Mouse (Mus musculus): ENCODE measurements around the gene Sh3rf1. TPM values are rescaled to one million over a fixed set of nuclear protein-coding genes. Genes with fewer than 3 reads are reported as not detected.

Sh3rf1 gene
- polyA plus RNA-seq, 1 experiment = 2.1 TPM

DNA sequence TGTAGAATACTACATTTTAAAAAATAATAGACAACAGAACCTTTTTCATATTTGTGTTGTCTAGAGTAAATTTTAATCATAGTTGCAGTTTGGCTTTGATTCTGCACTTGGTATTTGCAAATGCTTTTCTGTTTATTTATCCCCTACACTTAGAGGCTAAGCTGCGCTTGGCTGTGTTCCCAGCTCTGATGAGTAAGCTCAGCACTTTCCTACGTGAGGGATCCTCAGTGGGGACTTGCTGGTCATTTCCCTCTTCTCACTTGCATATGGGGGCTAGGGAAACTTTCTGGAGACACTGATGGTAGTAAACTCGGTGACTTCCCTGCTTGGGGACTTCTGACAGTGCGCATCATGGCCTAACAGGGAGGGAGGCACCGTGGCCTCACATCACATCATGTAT is 41.7 kb downstream of the Sh3rf1 start:
- Histone ChIP-seq H3K4me1 (ENCODE audit: control insufficient read depth, insufficient read depth, insufficient read length, low read length) (peaks cover 2% of the 10 kb centered on the region; the same call in 1 of the 2 replicates), H3K27ac (replicated peaks; ENCODE audit: low read depth, low read length) (no peak overlapping the region), H3K4me3 (ENCODE audit: insufficient read depth, low read depth, low read length) (no peak overlapping the region)

DNA sequence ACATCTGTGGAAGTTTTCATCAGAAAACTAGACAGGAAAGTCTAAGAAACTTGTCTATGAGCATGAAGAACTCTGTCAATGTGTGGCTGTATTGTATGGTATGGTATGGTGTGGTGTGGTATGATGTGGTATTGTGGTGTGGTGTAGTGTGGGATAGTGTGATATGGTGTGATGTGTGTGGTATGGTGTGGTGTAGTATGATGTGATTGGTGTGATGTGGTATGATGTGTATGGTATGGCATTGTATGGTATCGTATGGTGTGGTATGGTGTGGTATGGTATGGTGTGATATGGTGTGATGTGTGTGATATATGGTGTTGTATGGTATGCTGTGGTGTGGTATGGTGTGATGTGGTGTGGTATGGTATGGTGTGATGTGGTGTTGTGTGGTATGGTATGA is 43.4 kb downstream of the Sh3rf1 start:
- Histone ChIP-seq H3K4me3 (ENCODE audit: insufficient read depth, low read depth, low read length) (no peak overlapping the region), H3K4me1 (ENCODE audit: control insufficient read depth, insufficient read depth, insufficient read length, low read length) (peaks cover 2% of the 10 kb centered on the region; the same call in 1 of the 2 replicates), H3K27ac (replicated peaks; ENCODE audit: low read depth, low read length) (no peak overlapping the region)

DNA sequence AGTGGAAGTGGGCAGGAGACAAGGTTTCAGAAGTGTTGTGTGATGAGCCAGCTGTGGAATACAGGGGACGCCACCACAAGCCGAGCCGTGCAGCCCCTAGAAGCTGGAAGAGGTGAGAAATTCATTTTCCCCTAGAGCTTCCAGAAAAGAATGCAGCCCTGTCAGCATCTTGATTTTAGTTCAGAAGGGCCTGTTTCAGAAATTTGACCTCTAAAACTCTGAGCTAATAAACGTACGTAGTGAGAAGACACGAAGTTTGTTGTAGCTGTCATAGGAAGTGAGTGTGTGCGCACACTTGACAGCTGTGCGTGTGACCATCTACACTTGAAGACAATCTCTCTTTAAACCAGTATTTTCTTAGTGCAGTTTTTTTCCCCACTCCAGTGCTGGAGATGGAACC is 44.0 kb downstream of the Sh3rf1 start:
- no peak overlapping the region for H3K4me3 ChIP-seq (ENCODE audit: insufficient read depth, low read depth, low read length)
- H3K27ac ChIP-seq (replicated peaks; ENCODE audit: low read depth, low read length) = no peak overlapping the region
- H3K4me1 ChIP-seq (ENCODE audit: control insufficient read depth, insufficient read depth, insufficient read length, low read length) = peaks cover 2% of the 10 kb centered on the region; the same call in 1 of the 2 replicates

DNA sequence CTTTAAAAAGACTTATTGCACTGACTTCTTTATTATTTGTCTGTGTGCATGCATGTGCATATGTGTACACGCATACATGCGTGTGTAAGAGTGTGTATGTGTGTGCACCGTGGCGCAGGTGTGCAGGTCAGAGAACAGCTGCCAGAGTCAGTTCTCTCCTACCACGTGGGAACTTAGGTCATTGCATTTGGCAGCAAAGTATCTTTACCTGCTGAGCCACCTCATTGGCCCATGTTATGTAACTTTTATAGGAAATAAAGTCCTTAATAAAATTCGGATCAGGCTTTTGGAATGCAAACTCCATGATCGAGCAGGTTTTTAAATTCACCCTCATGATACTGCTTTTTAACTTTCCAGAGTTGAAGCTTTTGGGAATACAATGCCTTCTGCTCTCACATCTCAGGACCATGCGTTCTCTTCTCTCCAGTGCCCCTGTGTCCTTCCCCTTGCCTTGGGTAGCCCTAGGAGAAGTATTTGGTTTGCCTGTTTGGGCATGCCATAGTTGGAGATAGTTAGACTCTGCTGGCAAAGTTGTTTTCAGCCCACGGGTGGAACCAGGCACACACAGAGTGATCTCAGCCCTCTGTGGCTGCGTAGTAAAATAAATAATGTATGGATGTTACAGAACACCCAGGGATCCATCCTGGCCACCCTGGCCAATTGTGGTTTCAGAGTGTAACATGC is 44.7 kb downstream of the Sh3rf1 start:
- H3K4me1 ChIP-seq (ENCODE audit: control insufficient read depth, insufficient read depth, insufficient read length, low read length) = peaks cover 2% of the 10 kb centered on the region; the same call in 1 of the 2 replicates
- H3K27ac ChIP-seq (replicated peaks; ENCODE audit: low read depth, low read length) = no peak overlapping the region

DNA sequence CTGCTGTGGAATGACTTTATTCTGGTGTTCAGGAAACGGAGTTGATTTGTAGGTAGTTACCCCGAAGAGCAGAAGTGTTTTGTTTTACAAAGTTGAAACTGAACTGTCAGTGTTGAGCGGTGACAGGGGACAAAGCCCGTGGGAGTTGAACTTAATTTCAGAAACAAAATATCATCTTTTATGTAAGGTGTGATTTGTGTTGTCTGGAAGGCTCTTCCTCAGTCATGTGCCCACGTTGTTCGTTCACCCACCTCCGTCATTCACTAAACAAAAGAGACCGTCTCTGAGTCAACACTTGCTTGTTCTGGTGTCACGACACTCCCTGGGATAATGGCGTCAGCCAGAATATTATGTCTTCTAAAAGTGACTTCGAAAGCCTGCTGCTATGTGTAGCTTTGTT is 46.3 kb downstream of the Sh3rf1 start:
- no peak overlapping the region for H3K27ac ChIP-seq (replicated peaks; ENCODE audit: low read depth, low read length)
- H3K4me3 ChIP-seq (ENCODE audit: insufficient read depth, low read depth, low read length) = no peak overlapping the region
- H3K4me1 ChIP-seq (ENCODE audit: control insufficient read depth, insufficient read depth, insufficient read length, low read length) = peaks cover 5% of the 10 kb centered on the region; the same call in 1 of the 2 replicates

More for the DNA sequence above, 44.7 kb downstream of the Sh3rf1 start:
- no peak overlapping the region for H3K4me3 ChIP-seq (ENCODE audit: insufficient read depth, low read depth, low read length)

DNA sequence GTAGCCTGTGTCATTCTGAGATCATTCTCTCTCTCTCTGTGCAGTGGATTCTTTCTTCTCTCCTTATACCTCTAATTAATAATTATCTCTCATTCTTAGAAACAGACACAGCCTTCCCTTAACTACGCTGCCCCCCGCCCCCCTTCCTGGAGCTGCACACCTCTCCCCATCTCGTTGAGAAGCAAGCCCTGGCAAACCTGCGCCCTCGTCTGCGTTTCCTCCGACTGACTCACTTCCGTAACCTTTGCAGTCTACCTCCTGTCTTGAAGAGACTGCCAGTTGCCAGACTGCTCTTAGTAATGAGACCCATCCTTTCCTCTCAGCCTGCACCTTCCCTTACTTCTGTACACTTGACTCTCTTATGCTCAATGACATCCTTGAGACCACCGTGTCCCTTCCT is 46.9 kb downstream of the Sh3rf1 start:
- peaks cover 5% of the 10 kb centered on the region; the same call in 1 of the 2 replicates for H3K4me1 ChIP-seq (ENCODE audit: control insufficient read depth, insufficient read depth, insufficient read length, low read length)
- H3K4me3 ChIP-seq (ENCODE audit: insufficient read depth, low read depth, low read length) = no peak overlapping the region
- no peak overlapping the region for H3K27ac ChIP-seq (replicated peaks; ENCODE audit: low read depth, low read length)

DNA sequence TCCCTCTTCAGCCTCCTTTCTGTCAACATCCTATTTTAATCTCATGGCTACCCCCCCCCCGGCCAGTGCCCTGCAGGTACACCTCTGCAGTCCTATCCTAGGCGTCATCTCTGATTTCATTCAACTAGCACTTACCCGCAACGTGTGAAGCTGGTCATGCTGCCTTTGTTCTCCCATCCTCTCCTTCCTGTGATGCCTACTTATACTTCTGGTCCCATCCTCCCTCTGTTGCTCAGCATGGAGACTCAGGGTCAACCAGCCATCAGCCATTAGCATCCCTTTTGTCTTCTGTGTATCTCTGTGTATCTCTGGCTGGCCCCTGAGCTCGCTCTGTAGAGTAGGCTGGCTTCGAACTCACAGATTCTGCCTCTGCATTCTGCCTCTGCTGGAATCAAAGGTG is 47.3 kb downstream of the Sh3rf1 start:
- Histone ChIP-seq H3K27ac (replicated peaks; ENCODE audit: low read depth, low read length) (no peak overlapping the region), H3K4me3 (ENCODE audit: insufficient read depth, low read depth, low read length) (no peak overlapping the region), H3K4me1 (ENCODE audit: control insufficient read depth, insufficient read depth, insufficient read length, low read length) (peaks cover 4% of the 10 kb centered on the region; the same call in 1 of the 2 replicates)

DNA sequence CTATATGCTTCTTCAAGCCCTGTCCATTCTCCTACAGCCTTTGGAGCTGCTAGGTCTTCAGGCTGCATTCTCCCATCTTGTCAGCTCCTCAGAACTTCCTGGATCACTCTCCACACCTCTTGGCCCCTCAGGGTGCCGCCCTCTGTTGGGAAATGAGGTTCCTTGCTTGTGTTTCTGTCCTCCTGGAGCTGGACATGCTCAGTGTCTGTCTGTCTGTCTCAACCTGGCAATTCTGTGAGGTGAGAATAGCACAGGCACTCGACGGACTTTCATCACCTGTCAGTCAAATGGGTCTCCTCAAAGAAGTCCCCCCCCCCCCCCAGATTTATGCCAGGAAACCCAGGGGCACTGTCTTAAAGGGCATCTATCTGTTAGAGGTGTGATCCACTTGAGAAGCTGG is 49.2 kb downstream of the Sh3rf1 start:
- H3K4me3 ChIP-seq (ENCODE audit: insufficient read depth, low read depth, low read length) = no peak overlapping the region
- no peak overlapping the region for H3K27ac ChIP-seq (replicated peaks; ENCODE audit: low read depth, low read length)
- peaks cover 3% of the 10 kb centered on the region; the same call in 1 of the 2 replicates for H3K4me1 ChIP-seq (ENCODE audit: control insufficient read depth, insufficient read depth, insufficient read length, low read length)

DNA sequence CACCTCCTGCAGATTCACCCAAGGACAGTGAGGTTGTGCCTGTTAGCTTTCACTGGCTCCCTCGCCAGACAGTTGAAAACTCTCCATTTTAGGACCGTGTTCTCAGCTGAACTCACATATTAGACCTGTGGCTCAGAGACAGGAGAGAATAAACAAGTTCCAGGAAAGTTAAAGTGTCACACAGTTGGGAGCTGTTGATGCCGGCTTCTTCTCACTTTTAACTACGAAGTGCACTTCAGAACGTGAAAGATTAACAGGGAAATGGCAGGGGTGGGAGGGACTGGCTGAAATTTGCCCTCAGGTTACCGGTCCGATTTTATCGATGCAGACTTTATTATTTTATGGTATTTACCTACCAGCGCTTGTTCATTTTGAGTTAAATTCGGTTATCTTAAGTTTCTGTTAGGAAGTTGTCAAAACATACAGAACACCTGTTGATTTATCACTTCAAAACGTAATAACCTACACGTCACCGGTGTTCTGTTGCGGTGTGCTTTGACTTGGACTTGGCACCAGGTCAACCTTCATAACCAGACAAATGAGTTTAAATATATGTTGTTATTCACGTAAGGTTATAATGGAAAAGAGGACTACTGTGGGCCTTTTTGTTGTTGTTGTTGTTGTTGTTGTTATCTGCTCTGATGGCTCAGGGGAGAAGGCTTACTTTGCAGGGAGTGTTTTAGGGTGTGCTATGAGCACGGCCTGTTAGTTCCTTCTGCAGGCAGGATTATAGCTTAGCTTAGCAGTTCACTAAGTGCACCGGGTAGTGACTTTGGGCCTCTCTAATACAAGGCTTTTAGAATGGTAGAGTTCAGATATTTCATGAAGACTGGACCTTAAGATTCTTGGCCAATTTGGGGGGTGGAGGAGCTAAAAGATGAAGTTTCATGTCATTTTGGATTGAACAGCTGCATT is 49.9 kb downstream of the Sh3rf1 start:
- Histone ChIP-seq H3K27ac (replicated peaks; ENCODE audit: low read depth, low read length) (no peak overlapping the region), H3K4me1 (ENCODE audit: control insufficient read depth, insufficient read depth, insufficient read length, low read length) (peaks cover 3% of the 10 kb centered on the region; the same call in 1 of the 2 replicates), H3K4me3 (ENCODE audit: insufficient read depth, low read depth, low read length) (no peak overlapping the region)

DNA sequence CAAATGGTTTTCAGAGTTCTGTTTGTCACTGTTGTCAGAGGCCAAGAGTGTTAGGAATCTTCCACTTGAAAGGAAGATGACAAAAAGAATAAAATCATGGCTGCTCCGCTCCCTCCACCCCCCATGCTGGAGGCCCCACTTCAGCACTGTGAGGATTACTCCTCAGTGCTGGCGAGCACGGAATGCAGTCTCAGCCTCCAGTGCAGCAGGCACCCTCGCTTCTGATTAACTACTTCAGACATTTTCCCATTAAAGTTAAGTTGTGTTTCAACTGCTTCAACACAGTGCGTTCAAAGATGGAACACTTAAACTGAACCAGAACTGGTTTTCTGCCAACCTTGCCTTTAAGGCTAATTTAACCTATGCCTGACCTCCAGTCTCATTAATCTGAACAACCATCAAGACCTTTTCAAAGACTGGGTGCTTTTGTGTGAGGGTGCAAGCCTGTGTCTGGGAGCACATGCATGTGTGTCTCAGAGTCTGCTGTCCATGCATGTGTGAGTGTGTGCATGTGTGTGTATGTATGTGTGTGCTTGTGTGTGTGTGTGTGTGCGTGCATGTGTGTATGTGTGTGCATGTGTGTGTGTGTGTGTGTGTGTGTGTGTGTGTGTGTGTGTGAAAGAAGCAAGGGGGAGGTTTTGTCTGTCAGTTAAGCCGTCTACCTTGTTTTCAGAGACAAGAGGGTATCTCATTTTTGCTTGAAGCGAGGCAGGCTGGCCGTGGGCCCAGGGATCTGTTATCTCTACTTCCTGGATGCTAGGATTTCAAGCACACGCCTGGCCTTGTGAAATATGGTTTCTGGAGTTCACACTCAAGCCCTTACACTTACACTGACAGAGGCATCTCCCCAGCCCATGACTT is 51.2 kb downstream of the Sh3rf1 start:
- H3K27ac ChIP-seq (replicated peaks; ENCODE audit: low read depth, low read length) = no peak overlapping the region
- H3K4me1 ChIP-seq (ENCODE audit: control insufficient read depth, insufficient read depth, insufficient read length, low read length) = peaks cover 3% of the 10 kb centered on the region; the same call in 1 of the 2 replicates
- no peak overlapping the region for H3K4me3 ChIP-seq (ENCODE audit: insufficient read depth, low read depth, low read length)

DNA sequence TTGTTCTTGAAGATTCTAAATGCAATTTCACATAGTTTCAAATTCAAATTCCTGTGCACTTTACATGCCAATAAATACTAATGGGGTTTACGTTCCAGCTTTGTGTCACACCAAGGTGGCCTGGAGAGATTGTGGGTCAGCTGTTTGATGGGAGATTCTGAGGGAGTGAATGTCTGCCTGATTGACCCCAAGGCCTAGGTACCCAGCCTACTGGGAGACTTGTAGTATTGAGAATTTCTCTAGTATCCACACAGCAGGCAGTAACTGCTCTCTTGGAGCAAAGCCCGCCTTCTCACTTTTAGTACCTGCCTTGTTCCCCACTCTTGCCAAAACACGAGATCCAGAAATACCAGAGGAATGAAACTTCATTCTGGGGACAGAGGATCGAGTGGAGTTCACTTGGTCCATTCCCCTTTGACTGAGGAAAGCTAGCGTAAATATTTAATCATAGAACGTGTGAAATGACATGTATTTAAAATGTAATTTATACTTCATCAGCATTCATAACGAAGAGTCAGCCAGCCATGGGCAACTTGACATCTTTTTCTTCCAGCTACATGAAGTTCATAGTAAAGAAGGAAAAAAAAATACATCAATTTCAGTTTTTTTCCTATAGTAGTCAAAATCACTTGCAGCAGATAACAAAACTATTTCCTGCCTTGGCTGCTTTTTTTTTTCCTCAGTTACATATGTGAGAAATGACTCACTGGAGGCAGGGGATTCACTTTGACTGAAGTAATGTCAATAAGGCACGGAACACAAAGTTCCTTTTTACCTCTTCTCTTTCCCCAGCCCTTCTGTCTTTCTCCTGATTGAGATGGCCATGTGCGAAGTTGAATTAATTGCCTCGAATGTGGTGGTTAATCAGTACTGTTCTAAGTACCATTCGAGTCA is 52.0 kb downstream of the Sh3rf1 start:
- peaks cover 3% of the 10 kb centered on the region; the same call in 1 of the 2 replicates for H3K4me1 ChIP-seq (ENCODE audit: control insufficient read depth, insufficient read depth, insufficient read length, low read length)
- no peak overlapping the region for H3K27ac ChIP-seq (replicated peaks; ENCODE audit: low read depth, low read length)
- no peak overlapping the region for H3K4me3 ChIP-seq (ENCODE audit: insufficient read depth, low read depth, low read length)

DNA sequence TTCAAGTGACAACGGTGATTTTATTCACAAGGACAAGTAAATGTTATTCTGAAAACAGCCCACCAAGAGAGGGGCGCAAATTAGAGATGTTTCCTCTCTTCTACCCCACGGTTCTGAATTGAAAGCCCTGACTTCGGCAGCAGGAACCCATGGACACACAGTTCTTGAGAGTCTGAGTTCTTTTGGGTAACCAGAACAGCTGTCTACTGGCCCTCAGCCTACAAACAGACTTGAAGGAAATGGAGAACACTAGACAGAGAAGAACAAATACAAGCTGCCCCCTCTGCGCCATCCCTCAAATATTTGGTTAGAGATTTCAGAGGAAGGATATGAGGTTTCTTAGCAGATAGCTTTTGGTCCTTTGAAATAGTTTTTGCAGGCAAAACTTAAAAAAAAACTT is 52.7 kb downstream of the Sh3rf1 start:
- no peak overlapping the region for H3K27ac ChIP-seq (replicated peaks; ENCODE audit: low read depth, low read length)
- H3K4me1 ChIP-seq (ENCODE audit: control insufficient read depth, insufficient read depth, insufficient read length, low read length) = peaks cover 3% of the 10 kb centered on the region; the same call in 1 of the 2 replicates
- no peak overlapping the region for H3K4me3 ChIP-seq (ENCODE audit: insufficient read depth, low read depth, low read length)

DNA sequence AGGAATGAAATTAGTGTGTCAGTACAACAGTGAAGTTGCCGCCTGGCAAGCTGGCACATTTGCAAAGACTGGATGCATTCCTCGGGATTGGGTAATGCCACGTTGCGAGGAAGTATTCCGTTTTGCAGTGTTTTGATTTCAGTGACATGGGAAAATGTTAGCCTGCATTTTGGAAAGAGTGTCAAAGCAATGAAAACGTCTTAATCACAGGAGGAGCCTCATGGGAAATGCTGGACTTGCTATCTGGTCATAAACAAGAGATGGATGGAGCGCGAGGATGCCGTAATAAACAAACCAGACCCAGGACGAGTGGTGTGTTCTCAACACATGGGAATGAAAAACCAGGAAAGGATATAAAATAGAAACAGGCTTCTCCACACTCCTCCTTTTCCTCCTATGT is 55.4 kb downstream of the Sh3rf1 start:
- H3K4me1 ChIP-seq (ENCODE audit: control insufficient read depth, insufficient read depth, insufficient read length, low read length) = peaks cover 11% of the 10 kb centered on the region
- no peak overlapping the region for H3K4me3 ChIP-seq (ENCODE audit: insufficient read depth, low read depth, low read length)
- H3K27ac ChIP-seq (replicated peaks; ENCODE audit: low read depth, low read length) = no peak overlapping the region
